9 mouse cellular contexts compared by ENCODE assay signal in genomic region chr11:60130516-60130915, GRCm38 (mm10). TPM values are rescaled to one million over a fixed set of nuclear protein-coding genes. Genes with fewer than 3 reads are reported as not detected.
DNase-seq lines count a peak whose midpoint lies in the region; ATAC-seq lines count a peak whose summit lies in the region.
"Had no signal": no experiment of that assay in that cellular context is flagged by ENCODE, and none has a peak within 500 bp of the region (broad histone marks: within the 10 kb centered on the region; RNA-seq: fewer than 3 reads in every experiment).

No protein-coding gene starts in this region.

- peak; percentile 20 for ATAC-seq in CD4-positive, CD25-positive, alpha-beta regulatory T cell, adult 4 months
- ATAC-seq in embryonic facial prominence, embryonic 15.5 days (ENCODE audit: insufficient number of reproducible peaks, low FRiP score, low TSS enrichment, low read depth) = no peak
- ATAC-seq: hindbrain, embryonic 16.5 days had no signal

- H3K4me3 ChIP-seq in embryonic facial prominence, embryonic 15.5 days (replicated peaks) = no peak overlapping the region

- no peaks in the 10 kb centered on the region for H3K9me3 ChIP-seq in embryonic facial prominence, embryonic 15.5 days (replicated peaks)

- DNase-seq in kidney, postnatal 10 days = peak; percentile 22
- no peak for DNase-seq in kidney, adult 8-10 months
- DNase-seq in splenic B cell, adult 2 months (ENCODE audit: low read depth, low spot score) = peak; percentile 26
- DNase-seq in adrenal gland, adult 2 months = no peak
- DNase-seq in cerebellum, adult 9-10 months = no peak
- DNase-seq: layer of hippocampus, postnatal 36 days had no signal

- no peak overlapping the region for H3K9ac ChIP-seq in embryonic facial prominence, embryonic 15.5 days

- H3K27me3 ChIP-seq in embryonic facial prominence, embryonic 15.5 days = no peaks in the 10 kb centered on the region
- H3K27me3 ChIP-seq in splenic B cell, adult 2 months (ENCODE audit: control insufficient read depth, insufficient read depth, low read length, poor library complexity, severe bottlenecking) = no peaks in the 10 kb centered on the region

- H3K27ac ChIP-seq in embryonic facial prominence, embryonic 15.5 days (replicated peaks) = 0 out of 2 replicates have a peak overlapping the region, but pooled peaks have one; percentile 55

- H3K4me2 ChIP-seq in embryonic facial prominence, embryonic 15.5 days (replicated peaks) = no peak overlapping the region

- peaks cover 48% of the 10 kb centered on the region for H3K4me1 ChIP-seq in embryonic facial prominence, embryonic 15.5 days

- H3K36me3 ChIP-seq in embryonic facial prominence, embryonic 15.5 days = no peaks in the 10 kb centered on the region
- H3K36me3 ChIP-seq in splenic B cell, adult 2 months (ENCODE audit: control insufficient read depth, insufficient read depth, low read length, poor library complexity, severe bottlenecking) = no peaks in the 10 kb centered on the region

- WGBS in embryonic facial prominence, embryonic 15.5 days = 60% methylated on average over 6 of the region's 6 CpGs

RNA-seq across cellular contexts. Expression of gene Rai1, which starts 25.7 kb away (rescaled TPM):
- 1 to 10 TPM; 8.4 to 8.9 TPM for polyA plus RNA-seq in CD4-positive, CD25-positive, alpha-beta regulatory T cell, adult 4 months (2017; shearing (Covaris generic))
- polyA plus RNA-seq in embryonic facial prominence, embryonic 15.5 days (2015; fragmentation: Nextera tagmentation; extraction: Ambion mirVana) = 22.2 and 25.4 TPM in 2 replicates
- total RNA-seq in adrenal gland, adult 2 months (2021) = 10 to 100 TPM; 41.4 to 46.7 TPM
- polyA plus RNA-seq in adrenal gland, adult 2 months (2012; rRNA removed) = 72.1 and 82.5 TPM in 2 replicates

Comparison
In these comparisons a context has a peak if more than half of its experiments do, and no peak if none do; other contexts are left out.
1. DNase-seq: peak in kidney, postnatal 10 days (single experiment) and splenic B cell, adult 2 months (single experiment); none in kidney, adult 8-10 months (0 of 2), adrenal gland, adult 2 months (single experiment) and cerebellum, adult 9-10 months (single experiment).